Mouse (Mus musculus) ES-Bruce4 (cell line): Measurements from ENCODE around the gene Cpeb4. TPM values are rescaled to one million over a fixed set of nuclear protein-coding genes. Genes with fewer than 3 reads are reported as not detected.

Experiments
- H3K27ac ChIP-seq: 2 replicates; pipeline ENCODE4 v1.5.1; 2012; ENCODE audit warnings: low read length, inconsistent platforms; ENCODE audit not compliant: insufficient read depth
- H3K27me3 ChIP-seq: 2 replicates; pipeline ENCODE4 v1.6.1; 2012; ENCODE audit warnings: mild to moderate bottlenecking, low read length, inconsistent platforms; ENCODE audit not compliant: control insufficient read depth, poor library complexity, insufficient read depth, severe bottlenecking
- H3K36me3 ChIP-seq: 2 replicates; pipeline ENCODE4 v1.6.1; 2012; ENCODE audit warnings: inconsistent platforms, mild to moderate bottlenecking, low read length, moderate library complexity; ENCODE audit not compliant: control insufficient read depth, poor library complexity, insufficient read depth, severe bottlenecking
- H3K4me1 ChIP-seq: one replicate; pipeline ENCODE4 v1.8.1; 2011; ENCODE audit warnings: low read length; ENCODE audit not compliant: control insufficient read depth, insufficient read depth
- H3K4me3 ChIP-seq: 2 replicates; pipeline ENCODE4 v1.5.1; 2011; ENCODE audit warnings: low read depth, mild to moderate bottlenecking, low read length
- H3K9ac ChIP-seq: 2 replicates; pipeline ENCODE4 v1.6.1; 2012; ENCODE audit warnings: low read depth, mild to moderate bottlenecking, inconsistent platforms; ENCODE audit not compliant: poor library complexity, severe bottlenecking
- H3K9me3 ChIP-seq: replicated peaks from 2 replicates; pipeline ENCODE4 v1.6.1; 2012; ENCODE audit warnings: mild to moderate bottlenecking, low read length, inconsistent platforms; ENCODE audit not compliant: control insufficient read depth, poor library complexity, insufficient read depth, severe bottlenecking
- CTCF ChIP-seq: IDR thresholded peaks from one replicate; pipeline ENCODE4 v1.8.1; 2011; ENCODE audit warnings: low read depth, low read length
- EP300 ChIP-seq: IDR thresholded peaks from 2 replicates; pipeline ENCODE4 v1.6.1; 2011; ENCODE audit warnings: low read depth, low read length; ENCODE audit not compliant: insufficient read depth
- POLR2A ChIP-seq: IDR thresholded peaks from one replicate; pipeline ENCODE4 v1.8.1; 2011; ENCODE audit warnings: low read length; ENCODE audit not compliant: insufficient read depth
- polyA plus RNA-seq: library from polyadenylated mRNA; stranded (reverse); fragments of >200 nt; gene quantifications from 2 replicates; pipeline ENCODE4 v1.2.4, GENCODE M21; 2011; ENCODE audit warnings: low read depth; ENCODE audit not compliant: missing spikeins, insufficient read depth, insufficient read length

The Cpeb4 gene
- polyA plus RNA-seq, 1 experiment = 12.0 TPM

DNA sequence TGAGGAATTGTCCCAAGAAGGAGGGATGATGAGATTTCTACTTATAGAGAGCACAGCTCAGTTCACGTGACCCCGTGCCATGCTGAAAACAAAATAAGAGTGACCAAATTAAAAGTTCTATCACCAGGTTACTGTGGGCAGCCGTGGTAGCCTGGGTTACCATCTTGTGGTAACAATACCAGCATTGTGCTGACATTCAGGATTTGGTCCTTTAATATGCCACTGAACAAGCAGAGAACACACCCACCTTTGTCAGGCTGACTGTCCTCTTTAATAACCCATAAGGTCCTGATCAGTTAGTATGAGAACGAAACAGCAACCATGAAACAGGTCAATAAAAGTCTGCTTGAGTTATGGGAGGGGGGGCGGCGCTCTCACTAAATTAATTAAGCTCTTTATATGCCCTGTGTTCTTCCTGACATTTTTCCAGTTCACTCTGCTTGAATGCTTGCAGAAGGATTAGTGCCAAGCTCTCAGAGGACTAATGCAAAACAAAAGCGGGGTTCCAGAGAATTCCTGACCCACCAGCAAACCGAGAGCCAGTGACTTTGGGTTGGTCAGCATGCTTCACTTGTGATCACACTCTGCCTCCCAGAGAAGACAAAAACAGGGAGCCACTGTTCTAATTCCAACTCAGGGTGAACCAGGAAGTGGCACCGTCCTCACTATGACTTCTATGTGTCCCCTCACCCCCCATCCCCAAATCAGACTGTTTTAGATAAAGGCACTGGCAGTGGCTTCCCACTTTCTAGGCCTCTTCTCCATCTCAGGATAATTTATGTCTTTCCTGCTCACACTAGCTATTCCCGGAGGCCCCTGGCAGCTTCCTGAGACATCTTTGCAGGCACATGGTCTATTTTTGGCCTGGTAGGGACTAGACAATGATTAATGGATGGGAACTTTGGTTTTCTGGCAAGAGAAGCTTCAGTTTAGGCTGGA lies 41.5 kb upstream of the Cpeb4 start:
- Histone ChIP-seq H3K4me3 (no peak overlapping the region), H3K9ac (no peak overlapping the region), H3K4me1 (no peaks in the 10 kb centered on the region), H3K36me3 (no peaks in the 10 kb centered on the region), H3K9me3 (no peaks in the 10 kb centered on the region), H3K27ac (no peak overlapping the region), H3K27me3 (no peaks in the 10 kb centered on the region)
- TF ChIP-seq CTCF = no peak
- TF ChIP-seq EP300 = no peak
- TF ChIP-seq POLR2A = no peak

DNA sequence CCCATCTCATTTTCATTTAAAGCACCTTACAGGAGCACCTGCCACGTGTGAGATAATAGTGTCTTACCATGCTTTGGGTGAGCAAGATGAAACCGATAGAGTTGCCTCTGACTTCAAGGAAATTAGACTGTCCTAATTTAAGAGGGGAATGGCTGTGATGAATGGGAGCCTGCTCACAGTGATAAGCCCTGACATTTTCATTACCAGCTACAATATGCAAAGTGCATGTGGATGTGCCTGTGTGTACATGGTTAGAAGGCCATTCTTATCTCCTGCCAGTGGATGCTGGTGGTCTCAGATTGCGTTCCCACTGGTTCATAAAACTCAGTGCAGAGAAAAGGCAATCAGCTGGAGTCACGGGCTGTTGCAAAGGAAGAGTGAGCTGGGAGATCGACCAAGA lies 40.6 kb upstream of the Cpeb4 start:
- no peaks in the 10 kb centered on the region for H3K4me1 ChIP-seq
- H3K9me3 ChIP-seq = no peaks in the 10 kb centered on the region
- H3K27ac ChIP-seq = no peak overlapping the region
- no peak for TF ChIP-seq POLR2A
- no peak for TF ChIP-seq EP300
- TF ChIP-seq CTCF = no peak
- H3K4me3 ChIP-seq = no peak overlapping the region
- H3K36me3 ChIP-seq = no peaks in the 10 kb centered on the region
- no peak overlapping the region for H3K9ac ChIP-seq
- no peaks in the 10 kb centered on the region for H3K27me3 ChIP-seq

GRCm38 (mm10) chr11:31831983-31832382 lies 40.0 kb upstream of the Cpeb4 start:
- H3K36me3 ChIP-seq = no peaks in the 10 kb centered on the region
- no peak overlapping the region for H3K4me3 ChIP-seq
- no peaks in the 10 kb centered on the region for H3K4me1 ChIP-seq
- no peak for TF ChIP-seq EP300
- TF ChIP-seq CTCF = no peak
- no peak for TF ChIP-seq POLR2A
- no peak overlapping the region for H3K9ac ChIP-seq
- H3K27ac ChIP-seq = no peak overlapping the region
- H3K9me3 ChIP-seq = no peaks in the 10 kb centered on the region
- no peaks in the 10 kb centered on the region for H3K27me3 ChIP-seq

DNA sequence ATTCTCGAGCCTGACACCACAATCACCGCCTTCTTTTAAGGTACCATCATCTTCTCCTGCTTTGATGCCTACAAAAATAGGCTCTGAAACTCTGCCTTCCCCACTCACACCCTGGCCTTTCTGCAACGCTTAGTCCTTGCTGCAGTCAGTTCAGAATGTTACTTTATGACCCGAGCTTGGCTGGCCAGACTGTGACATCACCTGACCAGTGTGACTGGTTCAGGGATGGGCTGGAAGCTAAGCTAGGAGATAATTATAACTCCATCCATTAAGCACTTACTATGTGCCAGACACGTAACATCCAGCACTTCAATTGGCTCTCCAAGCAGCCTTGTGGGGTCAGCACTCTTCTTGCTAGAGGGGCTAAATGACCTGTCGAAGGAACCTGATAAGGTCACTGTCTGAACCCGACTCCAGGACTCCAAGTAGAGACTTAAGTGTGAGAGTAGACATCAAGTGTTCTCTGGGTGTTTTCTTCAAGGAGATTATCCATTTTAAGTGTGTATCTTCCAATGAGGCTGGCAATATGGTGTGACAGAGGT lies 39.5 kb upstream of the Cpeb4 start:
- H3K4me3 ChIP-seq = no peak overlapping the region
- H3K9me3 ChIP-seq = no peaks in the 10 kb centered on the region
- no peaks in the 10 kb centered on the region for H3K4me1 ChIP-seq

GRCm38 (mm10) chr11:31833506-31833905 lies 38.5 kb upstream of the Cpeb4 start:
- TF ChIP-seq POLR2A (no peak), CTCF (no peak), EP300 (no peak)

More for the DNA sequence above, 39.5 kb upstream of the Cpeb4 start:
- no peak for TF ChIP-seq POLR2A
- Histone ChIP-seq H3K36me3 (no peaks in the 10 kb centered on the region), H3K27me3 (no peaks in the 10 kb centered on the region), H3K9ac (no peak overlapping the region), H3K27ac (no peak overlapping the region)

GRCm38 (mm10) chr11:31835352-31835751 lies 36.7 kb upstream of the Cpeb4 start:
- Histone ChIP-seq H3K4me1 (no peaks in the 10 kb centered on the region), H3K36me3 (no peaks in the 10 kb centered on the region), H3K27ac (no peak overlapping the region), H3K9me3 (no peaks in the 10 kb centered on the region), H3K4me3 (no peak overlapping the region), H3K9ac (no peak overlapping the region), H3K27me3 (no peaks in the 10 kb centered on the region)
- no peak for TF ChIP-seq POLR2A
- TF ChIP-seq CTCF = no peak
- no peak for TF ChIP-seq EP300

More at GRCm38 (mm10) chr11:31833506-31833905, 38.5 kb upstream of the Cpeb4 start:
- Histone ChIP-seq H3K4me1 (no peaks in the 10 kb centered on the region), H3K4me3 (no peak overlapping the region), H3K27me3 (no peaks in the 10 kb centered on the region), H3K9me3 (no peaks in the 10 kb centered on the region), H3K36me3 (no peaks in the 10 kb centered on the region), H3K9ac (no peak overlapping the region), H3K27ac (no peak overlapping the region)
